Mouse (Mus musculus) limb, embryonic 14.5 days (tissue): ENCODE data around the gene Efcab12. TPM values are rescaled to one million over a fixed set of nuclear protein-coding genes. Genes with fewer than 3 reads are reported as not detected.

ENCODE experiments used
- ATAC-seq: fragments of 200-750 bp; cut with Nextera tagmentation; 2 replicates; pipeline ENCODE4 v1.8.0; 2017; ENCODE audit warnings: low read depth, moderate number of reproducible peaks, moderate TSS enrichment; ENCODE audit not compliant: low FRiP score
- DNase-seq: peaks from one replicate; pipeline ENCODE4 v3.0.0-alpha.2; 2015; ENCODE audit warnings: low spot score
- H3K27ac ChIP-seq: fragments of 300-500 bp; sonication (generic); replicated peaks from 2 replicates; pipeline ENCODE4 v1.5.1; 2014; ENCODE audit warnings: low read depth, mild to moderate bottlenecking, low read length, moderate library complexity, mixed read lengths
- H3K27me3 ChIP-seq: fragments of 300-500 bp; sonication (generic); 2 replicates; pipeline ENCODE4 v1.6.1; 2014; ENCODE audit warnings: low read length, mixed read lengths; ENCODE audit not compliant: control insufficient read depth, insufficient read depth
- H3K36me3 ChIP-seq: fragments of 300-500 bp; sonication (generic); 2 replicates; pipeline ENCODE4 v1.6.1; 2014; ENCODE audit warnings: mild to moderate bottlenecking, low read length, moderate library complexity, mixed read lengths; ENCODE audit not compliant: control insufficient read depth, insufficient read depth
- H3K4me1 ChIP-seq: fragments of 300-500 bp; sonication (generic); 2 replicates; pipeline ENCODE4 v1.6.1; 2014; ENCODE audit warnings: antibody characterized with exemption, low read length, mixed read lengths; ENCODE audit not compliant: control insufficient read depth, insufficient read depth
- H3K4me2 ChIP-seq: fragments of 300-500 bp; sonication (generic); replicated peaks from 2 replicates; pipeline ENCODE4 v1.6.1; 2014; ENCODE audit warnings: low read depth, mild to moderate bottlenecking, low read length, moderate library complexity; ENCODE audit not compliant: severe bottlenecking
- H3K4me3 ChIP-seq: fragments of 300-500 bp; sonication (generic); replicated peaks from 2 replicates; pipeline ENCODE4 v1.5.1; 2014; ENCODE audit warnings: low read length
- H3K9ac ChIP-seq: fragments of 300-500 bp; sonication (generic); 2 replicates; pipeline ENCODE4 v1.6.1; 2014; ENCODE audit warnings: mild to moderate bottlenecking, low read depth, low read length, moderate library complexity; ENCODE audit not compliant: severe bottlenecking
- H3K9me3 ChIP-seq: fragments of 300-500 bp; sonication (generic); 2 replicates; pipeline ENCODE4 v1.6.1; 2016; ENCODE audit warnings: low read length; ENCODE audit not compliant: control insufficient read depth
- POLR2A ChIP-seq: fragments of 200-500 bp; IDR thresholded peaks from 2 replicates; pipeline ENCODE4 v1.8.0; 2012; ENCODE audit warnings: inconsistent platforms, mild to moderate bottlenecking, moderate library complexity, borderline replicate concordance; ENCODE audit not compliant: insufficient read depth, insufficient read length; ENCODE audit errors: extremely low read depth
- WGBS: fragments of 180-500 bp; shearing (Covaris S2); extraction: QIAGEN DNeasy Blood & Tissue Kit; methylation state at CpG from one replicate; pipeline ENCODE4 v1.1.7; 2014; 5-methylcytosine and 5-hydroxymethylcytosine counted together
- polyA plus RNA-seq, 2 experiments: library from polyadenylated mRNA; depleted of rRNA in 1 of 2; stranded (reverse) in 1 of 2; unstranded in 1 of 2; fragments of >200 nt; fragmentation: Nextera tagmentation in 1 of 2; extraction: Ambion mirVana in 1 of 2; gene quantifications; 2 replicates each; pipeline versions ENCODE4 v1.2.1 to v1.2.3; 2012 to 2014

Gene Efcab12
- polyA plus RNA-seq, 2 experiments = 0.39 to 0.58 TPM

- WGBS = under 1% methylated on average over 51 of the region's 51 CpGs
- Histone ChIP-seq H3K27me3 (no peaks in the 10 kb centered on the region), H3K27ac (peak within 1 kb of the TSS; percentile 87), H3K4me1 (peaks cover 26% of the 10 kb centered on the region), H3K4me2 (peak within 1 kb of the TSS; percentile 58), H3K9me3 (no peaks in the 10 kb centered on the region), H3K36me3 (peaks cover 19% of the 10 kb centered on the region), H3K4me3 (peak within 1 kb of the TSS; percentile 50), H3K9ac (peak within 1 kb of the TSS; percentile 54)
- DNase-seq = peak; percentile 99
- ATAC-seq = peak; percentile 97
- 0 out of 2 replicates have a peak, but pooled peaks have one; percentile 33 for TF ChIP-seq POLR2A
Observed at GRCm38 (mm10) chr6:115853091-115853813, 15.0 kb upstream of the Efcab12 start, which contains the start of the genes Mbd4 and Ift122. Gene Mbd4 (minus strand): TSS chr6:115853371. Gene Ift122 (plus strand): TSS chr6:115853470.

- Histone ChIP-seq H3K4me3 (peak overlapping the region; percentile 50), H3K9me3 (no peaks in the 10 kb centered on the region), H3K27me3 (no peaks in the 10 kb centered on the region), H3K4me1 (peaks cover 20% of the 10 kb centered on the region), H3K9ac (peak overlapping the region; percentile 54), H3K36me3 (peaks cover 23% of the 10 kb centered on the region), H3K4me2 (peak overlapping the region; percentile 57), H3K27ac (peak overlapping the region; percentile 71)
- TF ChIP-seq POLR2A = no peak
- ATAC-seq (no peak), DNase-seq (no peak)
- 5% methylated on average over 20 of the region's 20 CpGs for WGBS
Observed at GRCm38 (mm10) chr6:115852446-115853090, 14.4 kb upstream of the Efcab12 start.

GRCm38 (mm10) chr6:115848598-115849304 lies 10.5 kb upstream of the Efcab12 start:
- Histone ChIP-seq H3K9me3 (no peaks in the 10 kb centered on the region), H3K27me3 (no peaks in the 10 kb centered on the region), H3K9ac (no peak overlapping the region), H3K4me3 (no peak overlapping the region), H3K36me3 (peaks cover 41% of the 10 kb centered on the region), H3K27ac (no peak overlapping the region), H3K4me2 (no peak overlapping the region), H3K4me1 (peaks cover 6% of the 10 kb centered on the region; the same call in 1 of the 2 replicates)
- DNase-seq (no peak), ATAC-seq (no peak)
- no peak for TF ChIP-seq POLR2A
- WGBS = 93% methylated on average over 10 of the region's 10 CpGs

GRCm38 (mm10) chr6:115846640-115847411 lies 8.6 kb upstream of the Efcab12 start:
- peak; percentile 41; the same call in 1 of the 2 replicates for ATAC-seq

GRCm38 (mm10) chr6:115845006-115845405 lies 6.8 kb upstream of the Efcab12 start:
- Histone ChIP-seq H3K36me3 (peaks cover 52% of the 10 kb centered on the region), H3K27ac (no peak overlapping the region), H3K27me3 (no peaks in the 10 kb centered on the region), H3K9ac (no peak overlapping the region), H3K4me1 (no peaks in the 10 kb centered on the region), H3K4me3 (no peak overlapping the region), H3K4me2 (no peak overlapping the region), H3K9me3 (no peaks in the 10 kb centered on the region)
- ATAC-seq (no peak), DNase-seq (no peak)
- no peak for TF ChIP-seq POLR2A
- 91% methylated on average over 4 of the region's 4 CpGs for WGBS

More at GRCm38 (mm10) chr6:115846640-115847411, 8.6 kb upstream of the Efcab12 start:
- DNase-seq = peak; percentile 51
- 41% methylated on average over 8 of the region's 8 CpGs for WGBS
- H3K27me3 ChIP-seq = no peaks in the 10 kb centered on the region
- no peak overlapping the region for H3K27ac ChIP-seq
- H3K9ac ChIP-seq = no peak overlapping the region
- no peak for TF ChIP-seq POLR2A
- H3K9me3 ChIP-seq = no peaks in the 10 kb centered on the region
- peaks cover 57% of the 10 kb centered on the region for H3K36me3 ChIP-seq
- H3K4me1 ChIP-seq = no peaks in the 10 kb centered on the region
- no peak overlapping the region for H3K4me3 ChIP-seq
- no peak overlapping the region for H3K4me2 ChIP-seq
